Mouse (Mus musculus) lung, postnatal 0 days (tissue): ENCODE measurements at regions not wholly inside any gene's neighbourhood (a gene's known extent, or its start where the extent isn't known, plus 50 kb on each side); places are given as distances from the start of the nearest gene placed in this dataset.

Experiments
- ATAC-seq: fragments of 200-750 bp; cut with Nextera tagmentation; 2 replicates; pipeline ENCODE4 v1.8.0; 2017; ENCODE audit warnings: moderate library complexity
- DNase-seq: peaks from one replicate; pipeline ENCODE4 v3.0.0-alpha.2; 2016; ENCODE audit warnings: low spot score
- H3K27ac ChIP-seq: fragments of 300-500 bp; sonication (generic); 2 replicates; pipeline ENCODE4 v1.5.1; 2014; ENCODE audit warnings: antibody characterized with exemption, mild to moderate bottlenecking, low read length, mixed read lengths
- H3K27me3 ChIP-seq: fragments of 300-500 bp; sonication (generic); replicated peaks from 2 replicates; pipeline ENCODE4 v1.6.1; 2014; ENCODE audit warnings: low read length, mixed read lengths; ENCODE audit not compliant: insufficient read depth
- H3K36me3 ChIP-seq: fragments of 300-500 bp; sonication (generic); 2 replicates; pipeline ENCODE4 v1.6.1; 2014; ENCODE audit warnings: low read length, mixed read lengths; ENCODE audit not compliant: insufficient read depth
- H3K4me1 ChIP-seq: fragments of 300-500 bp; sonication (generic); 2 replicates; pipeline ENCODE4 v1.6.1; 2014; ENCODE audit warnings: antibody characterized with exemption, low read depth, low read length, mixed read lengths; ENCODE audit not compliant: insufficient read depth
- H3K4me2 ChIP-seq: fragments of 300-500 bp; sonication (generic); replicated peaks from 2 replicates; pipeline ENCODE4 v1.6.1; 2014; ENCODE audit warnings: low read depth, mild to moderate bottlenecking, low read length, moderate library complexity, mixed read lengths
- H3K4me3 ChIP-seq: fragments of 300-500 bp; sonication (generic); 2 replicates; pipeline ENCODE4 v1.5.1; 2014; ENCODE audit warnings: low read depth, low read length
- H3K9ac ChIP-seq: fragments of 300-500 bp; sonication (generic); replicated peaks from 2 replicates; pipeline ENCODE4 v1.6.1; 2014; ENCODE audit warnings: low read depth, mild to moderate bottlenecking
- H3K9me3 ChIP-seq: fragments of 300-500 bp; sonication (generic); 2 replicates; pipeline ENCODE4 v1.6.1; 2016; ENCODE audit warnings: low read length, mixed read lengths
- CTCF ChIP-seq: IDR thresholded peaks from 2 replicates; pipeline ENCODE4 v1.5.1; 2016; ENCODE audit warnings: antibody characterized with exemption, mild to moderate bottlenecking
- EP300 ChIP-seq: IDR thresholded peaks from 2 replicates; pipeline ENCODE4 v1.6.1; 2016; ENCODE audit warnings: antibody characterized with exemption, mild to moderate bottlenecking, control low read depth
- WGBS: fragments of 180-500 bp; shearing (Covaris S2); extraction: QIAGEN DNeasy Blood & Tissue Kit; methylation state at CpG from one replicate; pipeline ENCODE4 v1.1.7; 2014; 5-methylcytosine and 5-hydroxymethylcytosine counted together

DNA sequence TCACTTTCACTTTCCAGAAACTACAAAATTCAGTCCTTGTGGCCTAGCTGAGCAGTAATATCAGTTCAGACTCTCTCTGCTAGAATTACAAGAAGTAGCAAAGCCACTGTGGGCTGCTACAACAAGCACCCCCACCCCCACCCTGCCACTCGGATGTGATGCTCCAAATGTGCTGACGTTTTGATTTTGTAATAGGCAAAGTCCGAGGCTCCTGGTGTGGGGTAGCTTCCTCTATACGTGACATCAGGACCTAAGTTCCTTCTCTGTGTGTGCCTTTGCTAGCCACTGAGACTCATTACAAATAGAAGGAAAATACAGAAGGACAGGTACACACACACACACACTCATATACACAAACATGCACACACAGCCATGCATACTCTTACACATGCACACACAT is 76.7 kb downstream of the Plk2 start:
- Histone ChIP-seq H3K4me3 (no peak overlapping the region), H3K36me3 (no peaks in the 10 kb centered on the region), H3K9ac (no peak overlapping the region), H3K9me3 (no peaks in the 10 kb centered on the region), H3K27ac (no peak overlapping the region), H3K4me1 (no peaks in the 10 kb centered on the region), H3K4me2 (no peak overlapping the region), H3K27me3 (no peaks in the 10 kb centered on the region)
- DNase-seq (no peak), ATAC-seq (no peak)
- WGBS, result 32% methylated on average over 4 of the region's 4 CpGs
- TF ChIP-seq EP300 (no peak), CTCF (no peak)

DNA sequence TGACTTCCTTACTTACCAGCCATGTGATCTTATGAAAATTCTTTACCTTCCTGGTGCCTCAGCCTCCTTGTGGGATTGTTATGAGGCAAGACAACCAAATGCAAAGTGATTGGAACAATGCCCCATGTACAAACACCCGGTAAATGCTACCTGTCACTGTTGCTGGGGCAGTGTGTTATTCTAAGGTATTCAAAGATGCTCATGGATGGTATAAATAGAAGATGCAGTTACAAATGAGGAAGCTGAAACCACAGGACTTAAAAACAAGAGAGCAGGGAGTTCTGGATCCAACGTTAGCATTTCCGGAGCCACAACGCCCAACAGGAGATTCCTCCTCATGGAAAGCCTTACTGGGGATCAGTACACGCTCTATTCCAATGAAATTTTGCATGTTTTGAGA is 82.9 kb downstream of the Plk2 start:
- no peaks in the 10 kb centered on the region for H3K4me1 ChIP-seq
- H3K4me3 ChIP-seq, result no peak overlapping the region
- WGBS, result 87% methylated on average over 5 of the region's 5 CpGs
- ATAC-seq, result no peak
- H3K36me3 ChIP-seq, result no peaks in the 10 kb centered on the region
- H3K27me3 ChIP-seq, result no peaks in the 10 kb centered on the region
- no peaks in the 10 kb centered on the region for H3K9me3 ChIP-seq
- DNase-seq, result no peak
- H3K9ac ChIP-seq, result no peak overlapping the region
- TF ChIP-seq EP300 (no peak), CTCF (no peak)
- no peak overlapping the region for H3K4me2 ChIP-seq
- H3K27ac ChIP-seq, result no peak overlapping the region

DNA sequence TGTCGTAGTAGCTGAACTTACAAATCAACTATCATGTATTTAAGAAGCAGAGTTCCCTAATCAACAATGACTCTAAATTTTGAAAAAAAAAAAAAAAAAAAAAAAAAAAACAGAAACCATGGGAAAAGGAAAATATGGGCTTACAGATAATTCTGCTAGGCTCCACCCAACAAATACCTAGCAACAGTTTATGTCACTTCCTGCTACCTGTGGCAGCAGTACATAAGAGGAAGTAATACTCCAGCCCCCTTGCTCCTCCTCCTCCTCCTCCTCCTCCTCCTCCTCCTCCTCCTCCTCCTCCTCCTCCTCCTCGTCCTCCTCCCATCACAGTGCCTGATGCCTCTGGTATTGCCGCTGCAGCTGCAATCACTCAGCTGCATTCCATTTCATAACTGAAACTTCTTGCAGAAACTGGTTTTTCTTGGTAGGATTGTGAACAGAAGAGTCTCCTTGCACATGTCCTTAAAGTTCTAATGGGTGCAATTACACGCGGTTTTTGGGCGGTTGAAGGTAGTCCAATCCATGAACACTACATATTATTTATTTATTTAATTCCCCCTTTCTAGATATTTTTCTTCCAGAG is 89.6 kb downstream of the Plk2 start:
- DNase-seq, result peak; percentile 52
- H3K4me1 ChIP-seq, result no peaks in the 10 kb centered on the region
- H3K9me3 ChIP-seq, result no peaks in the 10 kb centered on the region
- H3K4me2 ChIP-seq, result no peak overlapping the region
- 0 out of 2 replicates have a peak, but pooled peaks have one; percentile 11 for ATAC-seq
- WGBS, result 65% methylated on average over 5 of the region's 6 CpGs
- H3K4me3 ChIP-seq, result no peak overlapping the region
- no peaks in the 10 kb centered on the region for H3K27me3 ChIP-seq
- no peak for TF ChIP-seq CTCF
- no peak for TF ChIP-seq EP300
- H3K27ac ChIP-seq, result no peak overlapping the region
- H3K9ac ChIP-seq, result no peak overlapping the region
- H3K36me3 ChIP-seq, result no peaks in the 10 kb centered on the region

DNA sequence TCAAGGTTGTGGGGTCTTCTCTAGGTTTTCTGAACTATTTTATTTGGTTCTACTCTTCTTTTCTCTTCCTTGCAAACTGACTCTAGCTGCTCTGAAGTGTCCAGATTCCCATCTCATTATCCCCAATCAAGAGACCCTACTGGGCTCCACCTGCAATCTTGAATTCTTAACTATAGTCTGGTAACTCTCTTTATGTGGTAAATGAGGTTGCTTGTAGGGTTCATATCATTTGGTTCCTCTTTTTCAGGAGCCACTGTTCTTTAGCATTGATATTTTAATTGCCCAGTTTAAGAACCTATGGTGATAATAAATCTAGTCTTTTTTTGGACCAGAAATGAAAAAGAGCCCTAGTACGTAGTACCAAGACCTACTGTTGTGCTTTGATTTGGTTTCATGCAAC is 90.7 kb downstream of the Plk2 start:
- H3K9ac ChIP-seq, result no peak overlapping the region
- ATAC-seq (no peak), DNase-seq (no peak)
- H3K27me3 ChIP-seq, result no peaks in the 10 kb centered on the region
- H3K9me3 ChIP-seq, result no peaks in the 10 kb centered on the region
- TF ChIP-seq EP300, result no peak
- TF ChIP-seq CTCF, result no peak
- WGBS, result 95% methylated on average over 1 of the region's 1 CpGs
- no peak overlapping the region for H3K4me2 ChIP-seq
- H3K27ac ChIP-seq, result no peak overlapping the region
- H3K4me3 ChIP-seq, result no peak overlapping the region
- H3K36me3 ChIP-seq, result no peaks in the 10 kb centered on the region
- H3K4me1 ChIP-seq, result no peaks in the 10 kb centered on the region

DNA sequence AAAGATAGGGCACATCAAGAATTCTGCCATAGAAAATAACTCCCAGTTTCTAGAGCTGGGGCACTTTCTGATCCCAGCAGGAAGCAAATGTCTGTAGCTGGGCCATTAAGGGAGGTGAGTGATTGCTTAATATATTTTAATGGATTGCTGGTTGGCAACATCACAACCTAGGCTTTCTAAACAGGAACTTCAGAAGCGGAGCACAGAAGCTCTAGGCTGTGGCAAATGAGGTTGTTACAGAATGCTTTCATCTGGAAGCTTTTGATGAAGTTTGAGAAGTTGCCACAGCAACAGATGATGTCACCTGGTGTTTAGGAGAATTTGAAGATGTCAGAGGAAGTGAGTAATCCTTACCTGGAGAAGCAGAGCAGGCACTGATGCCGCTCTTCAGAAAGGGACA is 95.3 kb downstream of the Plk2 start:
- no peaks in the 10 kb centered on the region for H3K9me3 ChIP-seq
- no peaks in the 10 kb centered on the region for H3K27me3 ChIP-seq
- H3K4me2 ChIP-seq, result no peak overlapping the region
- no peak for ATAC-seq
- no peak overlapping the region for H3K9ac ChIP-seq
- no peak overlapping the region for H3K27ac ChIP-seq
- DNase-seq, result no peak
- 70% methylated on average over 2 of the region's 2 CpGs for WGBS
- H3K4me1 ChIP-seq, result no peaks in the 10 kb centered on the region
- TF ChIP-seq CTCF, result no peak
- TF ChIP-seq EP300, result no peak
- no peaks in the 10 kb centered on the region for H3K36me3 ChIP-seq
- H3K4me3 ChIP-seq, result no peak overlapping the region

DNA sequence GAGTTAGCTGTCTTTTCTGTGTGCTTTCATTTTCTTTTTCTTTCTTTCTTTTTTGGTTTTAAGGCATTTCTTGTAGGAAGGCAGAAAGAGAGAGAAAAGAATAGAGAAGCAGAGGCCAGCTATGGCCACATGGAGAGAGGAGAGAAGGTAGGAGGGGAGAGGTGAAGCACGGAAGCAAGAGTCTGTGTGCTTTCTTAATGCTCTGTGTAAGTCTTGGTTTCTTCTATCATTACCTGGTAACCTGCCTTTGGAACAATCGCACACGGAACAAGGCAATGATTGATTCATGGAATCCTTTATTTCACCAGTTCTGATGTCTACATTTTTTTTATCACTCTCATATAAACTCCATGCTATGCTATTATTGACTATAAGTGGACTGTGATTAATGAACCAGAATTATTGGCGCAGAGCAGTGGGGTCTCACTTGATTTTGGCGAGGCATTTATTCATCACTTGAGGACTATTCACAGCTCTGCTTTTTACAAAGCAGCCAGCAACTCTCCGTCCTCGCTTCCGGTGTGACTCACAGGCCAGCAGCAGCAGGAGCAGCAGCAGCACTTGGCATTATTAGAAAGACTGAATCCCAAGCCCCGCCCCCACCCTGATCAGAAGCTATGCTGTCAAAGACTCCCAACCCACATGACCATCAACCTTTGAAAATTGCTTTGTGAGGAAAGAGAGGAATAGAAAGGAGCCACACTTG is 97.6 kb downstream of the Plk2 start:
- TF ChIP-seq CTCF (no peak), EP300 (no peak)
- Histone ChIP-seq H3K27ac (no peak overlapping the region), H3K27me3 (no peaks in the 10 kb centered on the region), H3K4me3 (no peak overlapping the region), H3K4me2 (no peak overlapping the region), H3K9me3 (no peaks in the 10 kb centered on the region), H3K4me1 (no peaks in the 10 kb centered on the region), H3K36me3 (no peaks in the 10 kb centered on the region), H3K9ac (no peak overlapping the region)
- ATAC-seq (peak; percentile 46; the same call in 1 of the 2 replicates), DNase-seq (peak; percentile 42)
- WGBS, result 42% methylated on average over 9 of the region's 9 CpGs
